Mouse (Mus musculus) yolk sac, embryonic 10.5 days (tissue): Measurements from ENCODE around the gene Kcna1.

Experiments
- DNase-seq: peaks from one replicate; pipeline ENCODE4 v3.0.0-alpha.2; 2017; ENCODE audit warnings: low spot score

Gene Kcna1

GRCm38 (mm10) chr6:126597741-126598140 lies 48.4 kb downstream of the Kcna1 start:
- no peak for DNase-seq

DNA sequence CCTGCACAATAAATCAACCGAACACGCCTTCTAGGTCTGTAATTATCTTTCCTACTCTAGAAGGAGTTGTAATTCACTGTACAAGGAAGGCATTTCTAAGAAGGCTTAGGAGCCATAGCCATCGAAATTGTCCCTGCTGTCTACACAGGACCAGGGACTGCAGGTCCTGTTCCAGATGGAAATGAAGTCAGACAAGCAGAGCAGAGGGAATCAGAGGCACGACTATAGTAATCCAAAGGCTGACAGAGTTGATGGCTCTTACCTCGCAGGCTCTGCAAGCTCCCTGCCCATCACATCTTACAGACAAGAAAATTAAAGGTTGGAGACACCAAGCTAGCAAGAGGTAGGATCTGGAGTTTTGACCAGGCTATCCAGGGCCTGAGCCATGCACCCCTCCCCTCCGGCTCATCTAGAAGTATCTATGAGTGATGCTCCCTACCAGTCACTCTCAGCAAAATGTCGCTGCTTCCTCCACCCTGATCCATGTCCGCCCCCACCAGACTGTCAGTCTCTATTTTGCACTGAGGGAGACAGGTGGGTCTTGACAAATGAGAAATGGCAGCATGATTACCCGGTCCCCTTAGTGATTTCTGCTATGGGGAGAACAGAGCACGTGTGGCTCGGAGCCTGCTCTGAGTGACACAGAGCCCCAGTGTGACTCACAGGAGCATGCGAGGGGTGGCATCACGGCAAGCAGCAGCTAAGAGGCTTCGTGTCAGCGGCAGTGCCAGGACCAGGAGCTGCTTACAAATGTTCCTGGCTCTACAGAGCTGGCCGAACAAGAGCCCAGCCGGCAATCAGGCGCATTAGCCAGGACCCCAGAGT lies 50.2 kb downstream of the Kcna1 start:
- DNase-seq: no peak

DNA sequence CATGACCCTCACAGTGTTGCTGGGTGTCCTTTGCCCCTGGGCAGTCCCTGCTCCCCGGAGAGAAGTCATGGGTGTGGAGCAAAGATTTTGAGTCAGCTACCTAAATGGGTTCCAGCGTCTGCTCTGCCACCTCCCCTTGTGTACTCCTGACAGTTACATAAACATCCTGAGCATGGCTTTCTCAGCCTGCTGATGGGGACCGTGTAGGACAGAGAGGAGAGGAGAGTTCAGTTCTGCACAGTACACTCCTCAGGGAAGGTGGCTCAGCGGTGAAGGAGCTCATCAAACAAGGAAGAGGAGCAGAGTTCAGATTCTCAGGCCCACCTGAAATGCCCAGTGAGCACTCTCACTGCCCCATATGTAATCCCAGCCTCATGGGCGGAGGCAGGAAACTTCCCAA lies 51.1 kb downstream of the Kcna1 start:
- DNase-seq: no peak

GRCm38 (mm10) chr6:126594365-126594764 lies 51.8 kb downstream of the Kcna1 start:
- no peak for DNase-seq

GRCm38 (mm10) chr6:126593336-126593735 lies 52.8 kb downstream of the Kcna1 start:
- no peak for DNase-seq
